Mouse (Mus musculus) erythroblast, embryonic 14.5 days (primary cell): Measurements from ENCODE around the gene Faf1.

Experiments used
- GATA1 ChIP-seq: IDR thresholded peaks from 2 replicates; pipeline ENCODE4 v1.6.1; 2012; ENCODE audit warnings: low read length, inconsistent platforms, mixed read lengths
- TAL1 ChIP-seq: IDR thresholded peaks from 3 replicates; pipeline ENCODE4 v1.6.1; 2012; ENCODE audit warnings: low read length, inconsistent platforms, mixed read lengths

- no peak for TF ChIP-seq GATA1
- TF ChIP-seq TAL1 = no peak
These were observed 143.1 kb downstream of the Faf1 start for GRCm38 (mm10) chr4:109819455-109819854.
